Mouse (Mus musculus) kidney, postnatal 0 days (tissue): ENCODE measurements at regions not wholly inside any gene's neighbourhood (a gene's known extent, or its start where the extent isn't known, plus 50 kb on each side); places are given as distances from the start of the nearest gene placed in this dataset.

Source experiments
- ATAC-seq: fragments of 200-750 bp; cut with Nextera tagmentation; replicated peaks from 2 replicates; pipeline ENCODE4 v1.8.0; 2017; ENCODE audit warnings: low read depth, moderate number of reproducible peaks, moderate TSS enrichment, moderate library complexity; ENCODE audit not compliant: low FRiP score
- DNase-seq: peaks from one replicate; pipeline ENCODE4 v3.0.0-alpha.2; 2016; ENCODE audit warnings: low spot score
- H3K27ac ChIP-seq: fragments of 300-500 bp; sonication (generic); 2 replicates; pipeline ENCODE4 v1.5.1; 2014; ENCODE audit warnings: mild to moderate bottlenecking
- H3K27me3 ChIP-seq: fragments of 300-500 bp; sonication (generic); 2 replicates; pipeline ENCODE4 v1.6.1; 2014; ENCODE audit warnings: low read length, mixed read lengths; ENCODE audit not compliant: insufficient read depth
- H3K36me3 ChIP-seq: fragments of 300-500 bp; sonication (generic); 2 replicates; pipeline ENCODE4 v1.6.1; 2014; ENCODE audit warnings: low read length, mixed read lengths; ENCODE audit not compliant: insufficient read depth
- H3K4me1 ChIP-seq: fragments of 300-500 bp; sonication (generic); replicated peaks from 2 replicates; pipeline ENCODE4 v1.6.1; 2014; ENCODE audit warnings: antibody characterized with exemption, low read length, mixed read lengths; ENCODE audit not compliant: insufficient read depth
- H3K4me2 ChIP-seq: fragments of 300-500 bp; sonication (generic); 2 replicates; pipeline ENCODE4 v1.6.1; 2014; ENCODE audit warnings: mild to moderate bottlenecking, low read length, moderate library complexity, mixed read lengths
- H3K4me3 ChIP-seq: fragments of 300-500 bp; sonication (generic); replicated peaks from 2 replicates; pipeline ENCODE4 v1.5.1; 2014; ENCODE audit warnings: low read depth, low read length
- H3K9ac ChIP-seq: fragments of 300-500 bp; sonication (generic); 2 replicates; pipeline ENCODE4 v1.6.1; 2014; ENCODE audit warnings: low read depth, low read length
- H3K9me3 ChIP-seq: fragments of 300-500 bp; sonication (generic); replicated peaks from 2 replicates; pipeline ENCODE4 v1.6.1; 2016; ENCODE audit warnings: low read length, inconsistent platforms, mixed read lengths
- CTCF ChIP-seq: IDR thresholded peaks from 2 replicates; pipeline ENCODE4 v1.5.1; 2016; ENCODE audit warnings: antibody characterized with exemption, low read depth, mild to moderate bottlenecking, moderate library complexity
- WGBS: fragments of 180-500 bp; shearing (Covaris S2); extraction: QIAGEN DNeasy Blood & Tissue Kit; methylation state at CpG from one replicate; pipeline ENCODE4 v1.1.7; 2014; 5-methylcytosine and 5-hydroxymethylcytosine counted together

DNA sequence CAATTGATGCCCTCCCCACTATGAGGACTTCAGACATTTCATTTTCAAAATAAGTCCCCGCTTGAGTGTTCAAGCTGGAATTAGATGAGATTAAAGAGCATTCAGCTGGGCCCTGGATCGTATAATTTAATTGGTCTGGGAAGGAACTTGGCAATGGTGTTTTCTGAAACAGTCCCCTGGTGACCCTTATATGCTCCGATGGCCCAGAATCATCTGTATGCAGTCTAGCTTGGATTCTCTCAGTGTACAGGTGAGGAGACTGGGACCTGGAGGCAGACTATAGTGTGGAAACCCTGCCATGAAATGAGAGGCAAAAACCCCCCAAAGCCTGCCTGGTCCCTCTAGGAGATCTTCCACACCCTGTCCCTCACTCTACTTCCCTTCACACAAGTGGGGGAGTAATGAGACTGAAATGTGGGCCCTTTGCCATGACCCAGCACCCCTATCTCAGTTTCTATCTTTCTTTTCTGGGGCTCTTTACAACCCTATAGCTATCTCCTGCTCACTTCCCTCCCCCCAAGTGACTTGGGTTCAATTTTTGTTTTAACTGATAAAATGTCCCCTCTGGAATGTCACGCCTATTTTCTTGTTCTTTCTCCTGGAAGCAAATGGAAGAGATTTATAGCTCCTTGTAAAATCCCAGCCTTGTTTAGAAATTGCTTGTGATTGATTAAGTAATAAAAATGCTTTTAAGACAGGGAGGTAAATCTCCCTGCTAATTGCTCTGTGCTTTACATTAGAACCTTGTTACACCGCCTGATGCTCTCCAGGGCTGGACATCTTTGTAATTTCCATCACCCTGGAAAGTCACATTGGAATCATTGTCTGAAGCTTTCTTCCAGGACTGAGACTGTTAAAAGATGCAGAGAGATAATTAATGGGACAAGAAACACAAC, 64.7 kb upstream of the Agbl1 start:
- H3K4me1 ChIP-seq, result no peaks in the 10 kb centered on the region
- no peaks in the 10 kb centered on the region for H3K27me3 ChIP-seq
- WGBS, result 18% methylated on average over 5 of the region's 5 CpGs
- DNase-seq (peak; percentile 66), ATAC-seq (no peak)
- no peak overlapping the region for H3K4me2 ChIP-seq
- no peak for TF ChIP-seq CTCF
- H3K9ac ChIP-seq, result no peak overlapping the region
- H3K4me3 ChIP-seq, result no peak overlapping the region
- H3K27ac ChIP-seq, result no peak overlapping the region
- H3K36me3 ChIP-seq, result no peaks in the 10 kb centered on the region
- H3K9me3 ChIP-seq, result no peaks in the 10 kb centered on the region

DNA sequence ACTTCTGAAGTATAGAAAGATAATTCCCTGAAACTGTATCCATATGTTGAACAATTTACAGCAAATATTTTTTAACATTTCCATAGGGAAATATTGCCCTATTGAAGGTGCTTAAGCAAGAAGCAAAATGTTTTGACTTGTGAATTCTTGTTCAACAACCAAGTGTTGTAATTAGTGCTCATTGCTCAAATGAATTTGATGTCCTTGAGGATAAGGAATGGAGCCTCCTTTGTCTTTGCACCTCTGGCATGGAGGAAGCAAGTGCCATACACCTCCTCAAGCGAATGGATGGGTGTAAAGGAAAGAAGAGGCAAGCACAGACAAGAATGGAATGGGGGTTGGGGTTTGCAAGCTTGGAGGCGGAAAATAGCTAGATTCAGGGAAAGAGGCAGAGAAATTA, 59.2 kb upstream of the Agbl1 start:
- no peak overlapping the region for H3K4me2 ChIP-seq
- WGBS, result 95% methylated on average over 2 of the region's 2 CpGs
- H3K9me3 ChIP-seq, result no peaks in the 10 kb centered on the region
- H3K9ac ChIP-seq, result no peak overlapping the region
- TF ChIP-seq CTCF, result no peak
- no peaks in the 10 kb centered on the region for H3K27me3 ChIP-seq
- no peak overlapping the region for H3K4me3 ChIP-seq
- H3K27ac ChIP-seq, result no peak overlapping the region
- ATAC-seq, result no peak
- no peaks in the 10 kb centered on the region for H3K4me1 ChIP-seq
- no peaks in the 10 kb centered on the region for H3K36me3 ChIP-seq
- no peak for DNase-seq

DNA sequence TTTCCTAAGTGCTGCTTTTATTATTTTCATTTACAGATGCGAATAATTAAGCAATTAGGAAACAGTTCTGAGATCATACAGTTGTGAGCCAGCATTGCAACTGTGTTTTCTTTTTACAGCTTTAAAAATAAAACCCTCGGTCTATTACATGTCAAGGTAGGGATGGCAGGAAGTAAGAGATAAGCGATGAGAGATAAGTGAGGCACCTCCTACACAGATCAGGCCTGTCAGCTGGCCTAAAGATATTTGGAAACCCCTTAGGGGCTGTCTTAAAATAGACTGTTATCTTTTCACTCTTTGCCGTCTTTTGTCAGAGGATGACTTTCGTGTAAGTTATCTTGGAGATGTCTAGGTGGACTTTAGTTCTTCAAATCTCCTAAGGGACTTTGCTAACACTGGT, 53.5 kb upstream of the Agbl1 start:
- ATAC-seq (no peak), DNase-seq (no peak)
- WGBS, result 42% methylated on average over 5 of the region's 5 CpGs
- no peak for TF ChIP-seq CTCF
- no peak overlapping the region for H3K9ac ChIP-seq
- no peak overlapping the region for H3K4me3 ChIP-seq
- no peaks in the 10 kb centered on the region for H3K36me3 ChIP-seq
- H3K27ac ChIP-seq, result no peak overlapping the region
- no peaks in the 10 kb centered on the region for H3K4me1 ChIP-seq
- H3K4me2 ChIP-seq, result no peak overlapping the region
- no peaks in the 10 kb centered on the region for H3K27me3 ChIP-seq
- no peaks in the 10 kb centered on the region for H3K9me3 ChIP-seq

DNA sequence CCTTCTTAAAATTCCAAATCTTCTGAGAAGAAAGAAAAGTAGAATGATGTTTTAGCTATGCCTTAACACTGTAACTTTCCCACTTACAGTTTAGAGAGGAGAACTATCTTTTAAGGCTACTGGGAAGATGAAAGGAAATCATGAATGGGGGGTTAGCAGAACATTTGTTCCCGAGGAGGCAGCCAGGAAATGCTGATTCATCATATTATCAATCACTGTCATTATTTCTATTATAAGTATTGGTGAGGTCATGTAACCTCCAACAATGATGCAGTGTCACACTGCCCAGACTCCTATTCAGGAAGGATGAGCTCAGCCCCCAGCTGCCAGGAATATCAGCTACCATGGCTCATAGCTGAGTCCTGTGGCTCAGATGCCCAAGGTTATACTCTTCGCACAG, 52.3 kb upstream of the Agbl1 start:
- Histone ChIP-seq H3K36me3 (no peaks in the 10 kb centered on the region), H3K4me2 (no peak overlapping the region), H3K4me1 (no peaks in the 10 kb centered on the region), H3K9ac (no peak overlapping the region), H3K4me3 (no peak overlapping the region), H3K27ac (no peak overlapping the region), H3K9me3 (no peaks in the 10 kb centered on the region), H3K27me3 (no peaks in the 10 kb centered on the region)
- ATAC-seq (no peak), DNase-seq (no peak)
- no peak for TF ChIP-seq CTCF
- 56% methylated on average over 2 of the region's 2 CpGs for WGBS
